Mouse (Mus musculus): ENCODE measurements around the gene Ndufa5. TPM values are rescaled to one million over a fixed set of nuclear protein-coding genes. Genes with fewer than 3 reads are reported as not detected.

Ndufa5 gene
- polyA plus RNA-seq, 1 experiment from 2014 or later, result 175 TPM

DNA sequence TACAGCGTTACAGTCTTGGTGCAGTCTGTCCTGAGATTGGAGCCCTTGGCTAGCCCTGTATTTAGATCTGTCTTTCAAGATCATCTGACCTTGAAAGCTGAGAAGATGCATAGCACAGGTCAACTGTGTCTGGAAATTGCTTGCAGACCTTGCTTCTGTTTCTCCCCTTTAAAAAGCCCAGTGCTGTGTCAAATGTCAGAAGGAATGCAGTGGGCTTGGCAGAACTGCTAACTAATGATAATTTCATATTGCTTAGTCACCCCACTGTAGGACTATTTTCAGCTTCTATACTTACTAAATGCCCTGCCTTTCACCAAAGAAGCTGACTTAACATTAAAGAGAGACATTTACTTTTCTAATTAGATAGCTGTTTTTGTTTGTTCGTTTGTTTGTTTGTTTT lies 27.7 kb upstream of the Ndufa5 start:
- no peak overlapping the region for H3K27ac ChIP-seq (ENCODE audit: low read length)
- H3K4me1 ChIP-seq (ENCODE audit: control insufficient read depth, low read depth, low read length), result no peaks in the 10 kb centered on the region
- ATAC-seq (ENCODE audit: low read depth), result no peak
- no peaks in the 10 kb centered on the region for H3K27me3 ChIP-seq (ENCODE audit: control insufficient read depth, insufficient read depth, low read depth, low read length)
- WGBS (ENCODE audit: insufficient replicate concordance), result 74% methylated on average over 2 of the region's 2 CpGs
- no peak overlapping the region for H3K9ac ChIP-seq (ENCODE audit: low read depth, low read length)
- H3K4me3 ChIP-seq (ENCODE audit: low read depth, low read length), result no peak overlapping the region
- no peaks in the 10 kb centered on the region for H3K9me3 ChIP-seq (replicated peaks; ENCODE audit: control insufficient read depth, low read length)
- H3K4me2 ChIP-seq (ENCODE audit: low read depth, low read length), result no peak overlapping the region
- H3K36me3 ChIP-seq (ENCODE audit: control insufficient read depth, insufficient read depth), result no peaks in the 10 kb centered on the region

- no peak for ATAC-seq (ENCODE audit: low read depth)
- Histone ChIP-seq H3K36me3 (ENCODE audit: control insufficient read depth, insufficient read depth) (no peaks in the 10 kb centered on the region), H3K27me3 (ENCODE audit: control insufficient read depth, insufficient read depth, low read depth, low read length) (no peaks in the 10 kb centered on the region), H3K4me2 (ENCODE audit: low read depth, low read length) (no peak overlapping the region), H3K9me3 (replicated peaks; ENCODE audit: control insufficient read depth, low read length) (no peaks in the 10 kb centered on the region), H3K4me3 (ENCODE audit: low read depth, low read length) (no peak overlapping the region), H3K4me1 (ENCODE audit: control insufficient read depth, low read depth, low read length) (no peaks in the 10 kb centered on the region), H3K9ac (ENCODE audit: low read depth, low read length) (no peak overlapping the region), H3K27ac (ENCODE audit: low read length) (no peak overlapping the region)
- WGBS (ENCODE audit: insufficient replicate concordance), result 53% methylated on average over 11 of the region's 11 CpGs
These were observed 26.7 kb upstream of the Ndufa5 start for GRCm38 (mm10) chr6:24554427-24555086.

GRCm38 (mm10) chr6:24552046-24552445 lies 24.2 kb upstream of the Ndufa5 start:
- ATAC-seq (ENCODE audit: low read depth), result no peak
- Histone ChIP-seq H3K4me2 (ENCODE audit: low read depth, low read length) (no peak overlapping the region), H3K27me3 (ENCODE audit: control insufficient read depth, insufficient read depth, low read depth, low read length) (no peaks in the 10 kb centered on the region), H3K36me3 (ENCODE audit: control insufficient read depth, insufficient read depth) (no peaks in the 10 kb centered on the region), H3K9ac (ENCODE audit: low read depth, low read length) (no peak overlapping the region), H3K27ac (ENCODE audit: low read length) (no peak overlapping the region), H3K4me3 (ENCODE audit: low read depth, low read length) (no peak overlapping the region), H3K4me1 (ENCODE audit: control insufficient read depth, low read depth, low read length) (no peaks in the 10 kb centered on the region), H3K9me3 (replicated peaks; ENCODE audit: control insufficient read depth, low read length) (no peaks in the 10 kb centered on the region)
- 46% methylated on average over 7 of the region's 7 CpGs for WGBS (ENCODE audit: insufficient replicate concordance)

DNA sequence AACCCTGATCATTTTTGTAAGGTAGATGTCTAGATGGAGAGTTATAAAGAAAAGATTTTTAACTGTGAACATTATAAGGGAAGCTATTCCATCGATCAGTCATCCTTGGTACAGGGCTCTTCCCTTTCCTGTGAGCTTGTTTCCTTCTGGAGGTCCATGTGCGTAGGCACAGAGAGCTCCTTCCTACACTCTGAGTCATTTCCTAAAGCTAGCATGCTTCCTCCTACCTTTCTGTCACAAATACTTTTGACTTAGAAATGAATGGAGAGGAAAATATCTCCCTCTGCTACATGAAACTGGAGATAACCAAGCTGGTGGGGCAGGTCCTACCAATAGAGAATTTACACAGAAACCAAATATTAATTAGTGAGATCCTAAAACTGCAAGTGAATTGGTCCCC lies 22.0 kb upstream of the Ndufa5 start:
- Histone ChIP-seq H3K9ac (ENCODE audit: low read depth, low read length) (no peak overlapping the region), H3K27ac (ENCODE audit: low read length) (no peak overlapping the region), H3K27me3 (ENCODE audit: control insufficient read depth, insufficient read depth, low read depth, low read length) (no peaks in the 10 kb centered on the region), H3K4me1 (ENCODE audit: control insufficient read depth, low read depth, low read length) (no peaks in the 10 kb centered on the region), H3K4me3 (ENCODE audit: low read depth, low read length) (no peak overlapping the region), H3K36me3 (ENCODE audit: control insufficient read depth, insufficient read depth) (no peaks in the 10 kb centered on the region), H3K4me2 (ENCODE audit: low read depth, low read length) (no peak overlapping the region), H3K9me3 (replicated peaks; ENCODE audit: control insufficient read depth, low read length) (no peaks in the 10 kb centered on the region)
- ATAC-seq (ENCODE audit: low read depth), result no peak
- 43% methylated on average over 2 of the region's 2 CpGs for whole genome bisulfite sequencing (ENCODE audit: insufficient replicate concordance)

GRCm38 (mm10) chr6:24546716-24547420 lies 19.1 kb upstream of the Ndufa5 start:
- no peak overlapping the region for H3K4me3 ChIP-seq (ENCODE audit: low read depth, low read length)
- no peak overlapping the region for H3K4me2 ChIP-seq (ENCODE audit: low read depth, low read length)
- H3K9ac ChIP-seq (ENCODE audit: low read depth, low read length), result no peak overlapping the region
- 21% methylated on average over 1 of the region's 1 CpGs for WGBS (ENCODE audit: insufficient replicate concordance)
- no peak for ATAC-seq (ENCODE audit: low read depth)
- no peaks in the 10 kb centered on the region for H3K9me3 ChIP-seq (replicated peaks; ENCODE audit: control insufficient read depth, low read length)
- H3K27me3 ChIP-seq (ENCODE audit: control insufficient read depth, insufficient read depth, low read depth, low read length), result no peaks in the 10 kb centered on the region
- no peaks in the 10 kb centered on the region for H3K4me1 ChIP-seq (ENCODE audit: control insufficient read depth, low read depth, low read length)
- no peak overlapping the region for H3K27ac ChIP-seq (ENCODE audit: low read length)
- H3K36me3 ChIP-seq (ENCODE audit: control insufficient read depth, insufficient read depth), result no peaks in the 10 kb centered on the region

DNA sequence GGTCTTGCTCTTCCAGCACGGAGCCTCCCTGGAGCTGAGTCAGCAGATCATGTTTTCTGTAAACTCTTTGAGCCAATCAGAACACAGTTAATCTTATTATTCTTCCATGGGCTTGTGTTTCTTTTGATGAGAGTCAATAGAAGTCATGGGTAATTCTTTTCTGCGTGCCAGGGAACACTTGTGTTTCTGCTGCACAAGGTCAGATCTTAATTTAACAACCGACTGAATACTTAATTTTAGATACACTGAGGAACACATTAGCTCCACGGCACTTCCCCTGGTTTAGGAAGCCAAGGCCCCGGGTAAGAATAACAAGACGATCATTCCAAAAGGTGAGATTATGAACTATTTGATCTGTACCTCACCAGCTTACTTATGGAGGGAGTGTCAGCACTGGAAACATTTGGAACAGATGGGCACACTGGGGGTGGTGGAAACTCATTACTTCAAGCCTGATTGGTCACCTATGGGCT lies 15.3 kb upstream of the Ndufa5 start:
- no peaks in the 10 kb centered on the region for H3K36me3 ChIP-seq (ENCODE audit: control insufficient read depth, insufficient read depth)
- no peak overlapping the region for H3K9ac ChIP-seq (ENCODE audit: low read depth, low read length)
- no peak overlapping the region for H3K27ac ChIP-seq (ENCODE audit: low read length)
- no peak for ATAC-seq (ENCODE audit: low read depth)
- no peak overlapping the region for H3K4me3 ChIP-seq (ENCODE audit: low read depth, low read length)
- no peaks in the 10 kb centered on the region for H3K4me1 ChIP-seq (ENCODE audit: control insufficient read depth, low read depth, low read length)
- H3K27me3 ChIP-seq (ENCODE audit: control insufficient read depth, insufficient read depth, low read depth, low read length), result no peaks in the 10 kb centered on the region
- H3K9me3 ChIP-seq (replicated peaks; ENCODE audit: control insufficient read depth, low read length), result no peaks in the 10 kb centered on the region
- no peak overlapping the region for H3K4me2 ChIP-seq (ENCODE audit: low read depth, low read length)
- WGBS (ENCODE audit: insufficient replicate concordance), result 56% methylated on average over 6 of the region's 6 CpGs

GRCm38 (mm10) chr6:24542393-24542792 lies 14.6 kb upstream of the Ndufa5 start:
- Histone ChIP-seq H3K4me2 (ENCODE audit: low read depth, low read length) (no peak overlapping the region), H3K9ac (ENCODE audit: low read depth, low read length) (no peak overlapping the region), H3K4me1 (ENCODE audit: control insufficient read depth, low read depth, low read length) (no peaks in the 10 kb centered on the region), H3K27me3 (ENCODE audit: control insufficient read depth, insufficient read depth, low read depth, low read length) (no peaks in the 10 kb centered on the region), H3K4me3 (ENCODE audit: low read depth, low read length) (no peak overlapping the region), H3K27ac (ENCODE audit: low read length) (no peak overlapping the region), H3K9me3 (replicated peaks; ENCODE audit: control insufficient read depth, low read length) (no peaks in the 10 kb centered on the region), H3K36me3 (ENCODE audit: control insufficient read depth, insufficient read depth) (no peaks in the 10 kb centered on the region)
- no peak for ATAC-seq (ENCODE audit: low read depth)

DNA sequence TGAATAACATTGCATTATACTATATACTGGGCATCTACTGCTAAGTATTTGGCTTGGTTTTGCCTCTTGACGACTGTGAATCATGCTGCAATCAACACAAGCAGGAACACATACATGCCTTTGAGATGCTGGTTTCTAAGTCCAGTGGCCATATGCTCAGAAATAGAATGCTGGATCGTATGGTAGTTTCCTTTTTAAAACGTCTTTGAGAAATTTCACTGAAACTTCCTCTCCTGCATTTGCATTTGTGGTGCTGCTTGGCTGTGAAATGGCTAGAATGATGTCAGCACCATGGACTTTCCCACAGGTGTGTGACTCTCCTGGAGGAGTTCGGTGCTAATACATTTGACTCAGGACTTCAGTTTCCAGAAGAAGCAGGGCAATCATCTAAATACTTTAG lies 12.3 kb upstream of the Ndufa5 start:
- no peaks in the 10 kb centered on the region for H3K9me3 ChIP-seq (replicated peaks; ENCODE audit: control insufficient read depth, low read length)
- no peak overlapping the region for H3K9ac ChIP-seq (ENCODE audit: low read depth, low read length)
- H3K27ac ChIP-seq (ENCODE audit: low read length), result no peak overlapping the region
- no peak overlapping the region for H3K4me2 ChIP-seq (ENCODE audit: low read depth, low read length)
- no peaks in the 10 kb centered on the region for H3K27me3 ChIP-seq (ENCODE audit: control insufficient read depth, insufficient read depth, low read depth, low read length)
- H3K4me3 ChIP-seq (ENCODE audit: low read depth, low read length), result no peak overlapping the region
- no peaks in the 10 kb centered on the region for H3K4me1 ChIP-seq (ENCODE audit: control insufficient read depth, low read depth, low read length)
- no peaks in the 10 kb centered on the region for H3K36me3 ChIP-seq (ENCODE audit: control insufficient read depth, insufficient read depth)
- 36% methylated on average over 4 of the region's 4 CpGs for WGBS (ENCODE audit: insufficient replicate concordance)
- ATAC-seq (ENCODE audit: low read depth), result no peak

DNA sequence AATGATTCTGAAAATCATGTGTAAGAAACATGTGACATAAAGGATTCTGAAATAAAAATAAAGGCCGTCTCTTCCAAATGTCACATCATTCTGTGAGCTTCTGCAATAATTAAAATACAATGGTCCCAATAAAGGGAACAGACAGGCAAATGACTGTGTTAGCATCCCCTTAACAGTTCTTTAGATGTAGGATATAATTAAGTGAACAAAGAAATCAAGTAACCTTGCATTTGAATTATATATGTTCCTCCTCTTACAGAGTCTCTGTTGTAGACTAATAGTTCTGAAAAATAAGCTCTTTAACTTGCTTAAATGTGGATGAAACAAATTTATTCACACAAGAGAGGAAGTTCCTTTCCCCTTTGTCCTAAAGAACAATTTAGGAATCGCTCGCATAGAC lies 10.6 kb upstream of the Ndufa5 start:
- Histone ChIP-seq H3K4me3 (ENCODE audit: low read depth, low read length) (no peak overlapping the region), H3K4me1 (ENCODE audit: control insufficient read depth, low read depth, low read length) (no peaks in the 10 kb centered on the region), H3K27me3 (ENCODE audit: control insufficient read depth, insufficient read depth, low read depth, low read length) (no peaks in the 10 kb centered on the region), H3K27ac (ENCODE audit: low read length) (no peak overlapping the region), H3K36me3 (ENCODE audit: control insufficient read depth, insufficient read depth) (no peaks in the 10 kb centered on the region), H3K9me3 (replicated peaks; ENCODE audit: control insufficient read depth, low read length) (no peaks in the 10 kb centered on the region), H3K4me2 (ENCODE audit: low read depth, low read length) (no peak overlapping the region), H3K9ac (ENCODE audit: low read depth, low read length) (no peak overlapping the region)
- 71% methylated on average over 3 of the region's 3 CpGs for WGBS (ENCODE audit: insufficient replicate concordance)
- ATAC-seq (ENCODE audit: low read depth), result no peak

Measured in liver, embryonic 16.5 days (tissue).